Comparison of ENCODE assay signal across 26 mouse cellular contexts in the genomic region with DNA sequence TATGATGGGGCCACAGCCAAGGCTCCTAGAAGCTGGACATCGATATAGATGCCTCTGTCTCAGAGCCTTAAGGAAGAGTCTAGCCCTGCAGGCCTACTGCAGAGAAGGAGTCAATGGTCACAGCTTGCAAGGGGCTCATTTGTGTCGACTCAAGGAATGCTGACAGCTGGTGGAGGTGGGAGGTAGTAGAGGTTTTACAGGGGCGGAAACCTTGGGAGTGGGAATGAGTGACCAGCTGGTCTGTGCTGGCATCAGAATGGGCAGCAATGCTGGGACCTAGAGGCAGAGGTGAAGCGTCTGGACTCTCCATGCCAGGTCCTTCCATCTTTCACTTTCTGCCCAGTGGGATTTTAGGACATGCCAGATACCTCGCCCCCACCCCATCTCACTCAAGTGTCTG. TPM values are rescaled to one million over a fixed set of nuclear protein-coding genes. Genes with fewer than 3 reads are reported as not detected.
DNase-seq lines count a peak whose midpoint lies in the region; ATAC-seq and TF ChIP-seq lines count a peak whose summit lies in the region.
"Had no signal": no experiment of that assay in that cellular context is flagged by ENCODE, and none has a peak within 500 bp of the region (broad histone marks: within the 10 kb centered on the region; RNA-seq: fewer than 3 reads in every experiment).

No protein-coding gene starts in this region.

- H3K27ac ChIP-seq in heart, postnatal 0 days (ENCODE audit: low read depth) = 0 out of 2 replicates have a peak overlapping the region, but pooled peaks have one; percentile 3
- H3K27ac ChIP-seq: embryonic facial prominence, embryonic 13.5 days; embryonic facial prominence, embryonic 15.5 days; forebrain, embryonic 13.5 days; forebrain, embryonic 15.5 days had no signal

- no peaks in the 10 kb centered on the region for H3K27me3 ChIP-seq in heart, postnatal 0 days (ENCODE audit: control insufficient read depth, insufficient read depth, low read length)
- no peaks in the 10 kb centered on the region for H3K27me3 ChIP-seq in myocyte (ENCODE audit: control insufficient read depth, insufficient read depth, insufficient read length)
- H3K27me3 ChIP-seq: CH12.LX; embryonic facial prominence, embryonic 13.5 days; embryonic facial prominence, embryonic 15.5 days; forebrain, embryonic 13.5 days; forebrain, embryonic 15.5 days; Patski had no signal

- WGBS in heart, postnatal 0 days = 77% methylated on average over 5 of the region's 5 CpGs

- H3K9ac ChIP-seq in heart, postnatal 0 days (replicated peaks; ENCODE audit: low read depth, low read length) = no peak overlapping the region
- H3K9ac ChIP-seq: embryonic facial prominence, embryonic 13.5 days; embryonic facial prominence, embryonic 15.5 days; forebrain, embryonic 13.5 days; forebrain, embryonic 15.5 days; forebrain, postnatal 0 days had no signal

- peaks cover 65% of the 10 kb centered on the region for H3K79me2 ChIP-seq in myocyte (ENCODE audit: control insufficient read depth, insufficient read depth)

- TF ChIP-seq CTCF in heart, postnatal 0 days (IDR thresholded peaks at IDR 0.05; ENCODE audit: low read depth) = no peak

- no peak for TF ChIP-seq POLR2A in myocyte (IDR thresholded peaks at IDR 0.05; ENCODE audit: insufficient read length, low read depth)

- H3K4me2 ChIP-seq in heart, postnatal 0 days (ENCODE audit: low read depth, low read length) = no peak overlapping the region
- peak overlapping the region; percentile 50 for H3K4me2 ChIP-seq in myocyte (ENCODE audit: low read depth)
- H3K4me2 ChIP-seq: embryonic facial prominence, embryonic 13.5 days; embryonic facial prominence, embryonic 15.5 days; forebrain, embryonic 13.5 days; forebrain, embryonic 15.5 days had no signal

- TF ChIP-seq EP300 in heart, postnatal 0 days (IDR thresholded peaks at IDR 0.05; ENCODE audit: low read depth) = no peak

- intact Hi-C loops in heart, postnatal 36 days (cut with DNase I) = no loop called here

- peaks cover 37% of the 10 kb centered on the region for H3K4me1 ChIP-seq in heart, postnatal 0 days (ENCODE audit: control insufficient read depth, insufficient read depth)
- H3K4me1 ChIP-seq: forebrain, embryonic 13.5 days; forebrain, embryonic 15.5 days had no signal

- H3K36me3 ChIP-seq in heart, postnatal 0 days (replicated peaks; ENCODE audit: control insufficient read depth, insufficient read depth, low read length) = peaks cover 39% of the 10 kb centered on the region
- no peaks in the 10 kb centered on the region for H3K36me3 ChIP-seq in myocyte (ENCODE audit: control insufficient read depth, insufficient read depth)
- H3K36me3 ChIP-seq: embryonic facial prominence, embryonic 15.5 days; forebrain, embryonic 15.5 days; G1E had no signal

- H3ac ChIP-seq in myocyte (ENCODE audit: control insufficient read depth, insufficient read length) = no peak overlapping the region

- no peak overlapping the region for H3K4me3 ChIP-seq in heart, postnatal 0 days (ENCODE audit: low read depth, low read length)
- no peak overlapping the region for H3K4me3 ChIP-seq in myocyte
- H3K4me3 ChIP-seq: embryonic facial prominence, embryonic 13.5 days; embryonic facial prominence, embryonic 15.5 days; forebrain, embryonic 13.5 days; forebrain, embryonic 15.5 days had no signal

- H3K9me3 ChIP-seq in heart, postnatal 0 days (replicated peaks; ENCODE audit: control insufficient read depth, low read length) = no peaks in the 10 kb centered on the region
- H3K9me3 ChIP-seq: embryonic facial prominence, embryonic 13.5 days; embryonic facial prominence, embryonic 15.5 days; forebrain, embryonic 13.5 days; forebrain, embryonic 15.5 days; G1E had no signal

- peak; percentile 12 to 24 for DNase-seq in cerebellum, postnatal 10 days
- DNase-seq in cerebellum, adult 18-20 months = no peak
- no peak for DNase-seq in heart, postnatal 0 days (ENCODE audit: low spot score)
- no peak for DNase-seq in heart, postnatal 36 days
- DNase-seq in layer of hippocampus, adult 8-10 months (ENCODE audit: low spot score in 2 of 2) = no peak
- DNase-seq: adrenal gland, adult 8-10 months; adrenal gland, postnatal 14 days; adrenal gland, postnatal 36 days; B cell, adult 2 months; cerebellum, adult 11 months; cerebellum, adult 2 months; cerebellum, adult 9-10 months; cerebellum, postnatal 14 days; cerebellum, postnatal 36 days; embryo, embryonic 11 days; forebrain, postnatal 0 days had no signal

- no peak for ATAC-seq in heart, postnatal 0 days (ENCODE audit: insufficient read depth, low read depth)
- ATAC-seq: activated CD4-positive, CD25-positive, alpha-beta regulatory T cell, adult 4 months; CD4-positive, CD25-positive, alpha-beta regulatory T cell, adult 4 months; forebrain, embryonic 13.5 days; forebrain, embryonic 15.5 days; forebrain, postnatal 0 days; Patski had no signal

TF ChIP-seq in myocyte, 11 proteins besides CTCF, POLR2A, EP300 and RAD21:
- TF ChIP-seq USF1 (IDR thresholded peaks at IDR 0.05; ENCODE audit: low read depth) (no peak), SRF (IDR thresholded peaks at IDR 0.05; ENCODE audit: control insufficient read depth, insufficient read length, low read depth) (no peak), E2F4 (IDR thresholded peaks at IDR 0.05; ENCODE audit: insufficient read depth) (no peak), CEBPB (IDR thresholded peaks at IDR 0.05; ENCODE audit: insufficient read depth, poor library complexity, severe bottlenecking) (no peak), POLR2AphosphoS2 (IDR thresholded peaks at IDR 0.05; ENCODE audit: insufficient read length, low read depth) (no peak), TCF12 (IDR thresholded peaks at IDR 0.05; ENCODE audit: insufficient read depth, poor library complexity, severe bottlenecking) (no peak), MYOG (IDR thresholded peaks at IDR 0.05; ENCODE audit: control insufficient read depth in 1 of 3, insufficient read depth in 1 of 3, insufficient read length in 2 of 3, low read depth in 2 of 3) (peak in 2 of 3 experiments; percentile 37 to 57), MYOD1 (IDR thresholded peaks at IDR 0.05; ENCODE audit: control insufficient read depth in 1 of 3, insufficient read length in 2 of 3, low read depth in 2 of 3) (peak in 1 of 3 experiments; percentile 73), MAX (IDR thresholded peaks at IDR 0.05; ENCODE audit: low read depth) (no peak), REST (IDR thresholded peaks at IDR 0.05; ENCODE audit: insufficient read depth, insufficient read length) (no peak)

RNA-seq across cellular contexts. Expression of a gene that starts 17.5 kb away (rescaled TPM):
- total RNA-seq in heart, postnatal 0 days (2014; rRNA removed; ENCODE audit: low replicate concordance) = 60.6 and 63.5 TPM in 2 replicates
- 15.0 and 15.7 TPM in 2 replicates for polyA plus RNA-seq in heart, postnatal 0 days (2015; fragmentation: Nextera tagmentation; extraction: Ambion mirVana)
- 10 to 100 TPM; 37.4 to 43.5 TPM for total RNA-seq in heart, postnatal 36 days (2021)
- 5.8 TPM for polyA plus RNA-seq in myocyte (2012; fragmentation: generic; extraction: Trizol)
- total RNA-seq in layer of hippocampus, adult 8-10 months (2022) = 10 to 100 TPM; 19.7 to 21.7 (median 20.6) TPM

RNA-seq across cellular contexts. Expression of a gene that starts 46.5 kb away (rescaled TPM):
- total RNA-seq in heart, postnatal 0 days (2014; rRNA removed; ENCODE audit: low replicate concordance) = 12.4 and 26.6 TPM in 2 replicates
- polyA plus RNA-seq in heart, postnatal 0 days (2015; fragmentation: Nextera tagmentation; extraction: Ambion mirVana) = 12.6 and 14.5 TPM in 2 replicates
- total RNA-seq in heart, postnatal 36 days (2021) = 10 to 100 TPM; 10.1 to 11.9 TPM
- 6.6 TPM for polyA plus RNA-seq in myocyte (2012; fragmentation: generic; extraction: Trizol)
- 10 to 100 TPM; 31.4 to 39.8 (median 34.5) TPM for total RNA-seq in layer of hippocampus, adult 8-10 months (2022)
- total RNA-seq: CH12.LX, G1E had no signal
- polyA plus RNA-seq: G1E had no signal

Comparison
In these comparisons a context has a peak if more than half of its experiments do, and no peak if none do; other contexts are left out.
1. DNase-seq: peak in cerebellum, postnatal 10 days (2 of 2); none in cerebellum, adult 18-20 months (0 of 2), heart, postnatal 0 days (single experiment), heart, postnatal 36 days (0 of 2) and layer of hippocampus, adult 8-10 months (0 of 2).